ENCODE assay signal across 10 mouse cellular contexts in the genomic region with DNA sequence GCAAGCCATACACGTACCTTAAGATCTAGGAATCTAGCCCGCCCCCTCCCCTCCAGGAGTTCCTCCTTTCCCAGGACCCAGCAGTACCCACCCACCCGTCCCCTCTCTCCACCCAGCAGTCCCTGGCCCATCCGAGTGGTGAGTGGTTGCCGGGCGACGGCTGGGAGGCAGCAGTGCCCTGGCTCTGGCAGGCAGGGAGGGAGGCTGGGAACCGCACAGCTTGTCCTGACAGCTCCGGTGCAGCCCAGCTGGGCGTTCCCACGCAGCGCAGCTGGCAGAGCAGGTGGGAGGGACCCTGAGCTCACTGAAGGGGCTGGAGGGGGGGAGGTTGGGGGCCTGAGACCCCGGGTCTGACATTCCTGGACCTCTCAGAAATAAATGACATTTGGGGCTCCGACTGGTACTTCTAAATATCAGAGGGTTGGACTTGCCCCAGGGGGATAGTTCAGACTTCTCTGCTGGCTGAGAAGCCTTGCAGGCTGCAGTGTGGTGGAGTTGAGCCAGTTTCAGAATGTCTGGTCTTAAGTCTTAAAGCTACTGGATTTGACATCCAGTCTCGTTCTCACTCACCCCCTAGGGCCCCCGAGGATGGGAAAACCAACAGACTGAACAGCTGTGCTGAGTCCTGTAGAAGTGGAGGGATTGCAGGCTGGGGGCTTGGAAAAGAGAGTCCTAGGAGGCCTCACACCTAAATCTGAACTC. TPM values are rescaled to one million over a fixed set of nuclear protein-coding genes. Genes with fewer than 3 reads are reported as not detected.
DNase-seq lines count a peak whose midpoint lies in the region; ATAC-seq lines count a peak whose summit lies in the region.
"Had no signal": no experiment of that assay in that cellular context is flagged by ENCODE, and none has a peak within 500 bp of the region (broad histone marks: within the 10 kb centered on the region; RNA-seq: fewer than 3 reads in every experiment).

Gene Kirrel2, minus strand, starts transcription at position 62 of the 702 bp plus-strand sequence.
Gene Nphs1, plus strand, starts transcription at position 687 of the 702 bp plus-strand sequence.

- no peaks in the 10 kb centered on the region for H3K9me3 ChIP-seq in heart, embryonic 14.5 days (ENCODE audit: control insufficient read depth, low read length)
- H3K9me3 ChIP-seq in hindbrain, embryonic 14.5 days (ENCODE audit: control insufficient read depth, low read length) = no peaks in the 10 kb centered on the region
- no peaks in the 10 kb centered on the region for H3K9me3 ChIP-seq in midbrain, embryonic 11.5 days (ENCODE audit: control insufficient read depth, low read length)

- intact Hi-C loops in heart, postnatal 25 days (cut with DNase I) = no loop called here

- H3K27me3 ChIP-seq in heart, embryonic 14.5 days (ENCODE audit: control insufficient read depth, insufficient read depth, low read length) = peaks cover 97% of the 10 kb centered on the region
- H3K27me3 ChIP-seq in hindbrain, embryonic 14.5 days (ENCODE audit: control insufficient read depth, insufficient read depth, low read length) = peaks cover 83% of the 10 kb centered on the region
- peaks cover 78% of the 10 kb centered on the region for H3K27me3 ChIP-seq in midbrain, embryonic 11.5 days (ENCODE audit: control insufficient read depth, insufficient read depth, low read length)

- H3K36me3 ChIP-seq in heart, embryonic 14.5 days (ENCODE audit: control insufficient read depth, insufficient read depth, low read length) = no peaks in the 10 kb centered on the region
- H3K36me3 ChIP-seq in hindbrain, embryonic 14.5 days (replicated peaks; ENCODE audit: control insufficient read depth, insufficient read depth) = no peaks in the 10 kb centered on the region
- no peaks in the 10 kb centered on the region for H3K36me3 ChIP-seq in midbrain, embryonic 11.5 days (ENCODE audit: control insufficient read depth, insufficient read depth, low read length)

- no peak for DNase-seq in heart, postnatal 25 days (ENCODE audit: low spot score)
- peak; percentile 71 for DNase-seq in embryo, embryonic 11 days
- peak; percentile 62 for DNase-seq in hindbrain, embryonic 14.5 days (ENCODE audit: low spot score)
- DNase-seq in midbrain, embryonic 11.5 days (ENCODE audit: low spot score, missing footprints) = peak; percentile 92
- DNase-seq in spleen, postnatal 10 days (ENCODE audit: low spot score in 2 of 2) = no peak
- DNase-seq in thymus, postnatal 25 days = no peak
- no peak for DNase-seq in lung, postnatal 10 days

- H3K4me3 ChIP-seq in heart, embryonic 14.5 days (ENCODE audit: control insufficient read depth in 1 of 2, insufficient read depth in 1 of 2, low read depth in 1 of 2, low read length in 2 of 2) = no peak within 1 kb of the TSS; a peak in 1 of 4 replicates
- H3K4me3 ChIP-seq in hindbrain, embryonic 14.5 days (replicated peaks; ENCODE audit: low read length) = peak within 1 kb of the TSS; percentile 22
- H3K4me3 ChIP-seq in midbrain, embryonic 11.5 days (ENCODE audit: low read depth, low read length) = peak within 1 kb of the TSS; percentile 20

- no peak for ATAC-seq in heart, embryonic 14.5 days (ENCODE audit: insufficient number of reproducible peaks, insufficient read depth, low FRiP score, low read depth)
- ATAC-seq in hindbrain, embryonic 14.5 days (ENCODE audit: low FRiP score) = peak; percentile 84
- ATAC-seq in midbrain, embryonic 11.5 days (ENCODE audit: low FRiP score) = peak; percentile 81
- ATAC-seq: Patski had no signal

- H3K9ac ChIP-seq in heart, embryonic 14.5 days (ENCODE audit: low read length) = no peak within 1 kb of the TSS
- H3K9ac ChIP-seq in hindbrain, embryonic 14.5 days = peak within 1 kb of the TSS; percentile 41
- H3K9ac ChIP-seq in midbrain, embryonic 11.5 days (ENCODE audit: low read length) = peak within 1 kb of the TSS; percentile 42

- peaks cover 0 to 3% of the 10 kb centered on the region in 2 experiments; a peak in 1 of 4 replicates for H3K4me1 ChIP-seq in heart, embryonic 14.5 days (ENCODE audit: control insufficient read depth in 2 of 2, insufficient read depth in 2 of 2, low read length in 2 of 2)
- peaks cover 22% of the 10 kb centered on the region for H3K4me1 ChIP-seq in hindbrain, embryonic 14.5 days (replicated peaks; ENCODE audit: control insufficient read depth, insufficient read depth, low read length)
- peaks cover 20% of the 10 kb centered on the region for H3K4me1 ChIP-seq in midbrain, embryonic 11.5 days (ENCODE audit: control insufficient read depth, insufficient read depth, low read length)

- H3K27ac ChIP-seq in heart, embryonic 14.5 days (replicated peaks in 1 of 2; ENCODE audit: control insufficient read depth in 1 of 2, insufficient read depth in 1 of 2, low read depth in 2 of 2, low read length in 2 of 2) = no peak within 1 kb of the TSS
- H3K27ac ChIP-seq in hindbrain, embryonic 14.5 days = no peak within 1 kb of the TSS
- H3K27ac ChIP-seq in midbrain, embryonic 11.5 days (ENCODE audit: low read depth, low read length) = no peak within 1 kb of the TSS; the same call in 1 of the 2 replicates

- peak within 1 kb of the TSS; percentile 14 for H3K4me2 ChIP-seq in heart, embryonic 14.5 days (ENCODE audit: low read length)
- peak within 1 kb of the TSS; percentile 52 for H3K4me2 ChIP-seq in hindbrain, embryonic 14.5 days (replicated peaks)
- peak within 1 kb of the TSS; percentile 48 for H3K4me2 ChIP-seq in midbrain, embryonic 11.5 days

- WGBS in heart, embryonic 14.5 days = 3% methylated on average over 16 of the region's 16 CpGs
- under 1% methylated on average over 16 of the region's 16 CpGs for WGBS in hindbrain, embryonic 14.5 days
- WGBS in midbrain, embryonic 11.5 days = under 1% methylated on average over 14 of the region's 16 CpGs

RNA-seq across cellular contexts. Expression of gene Kirrel2, which starts in this region (rescaled TPM):
- 0.05 and 0.26 TPM in 2 replicates for polyA plus RNA-seq in heart, embryonic 14.5 days (2014; fragmentation: Nextera tagmentation; extraction: Ambion mirVana)
- total RNA-seq in heart, postnatal 25 days (2021) = not detected
- polyA plus RNA-seq in hindbrain, embryonic 14.5 days (2014; fragmentation: Nextera tagmentation; extraction: Ambion mirVana) = 1.8 and 2.4 TPM in 2 replicates
- polyA plus RNA-seq in midbrain, embryonic 11.5 days (2014; fragmentation: Nextera tagmentation; extraction: Ambion mirVana) = 0.58 and 0.61 TPM in 2 replicates
- total RNA-seq: hematopoietic stem cell, adult 5-6 weeks had no signal
- polyA plus RNA-seq: Patski had no signal

RNA-seq across cellular contexts. Expression of gene Nphs1, which starts in this region (rescaled TPM):
- 0.08 and 0.14 TPM in 2 replicates for polyA plus RNA-seq in heart, embryonic 14.5 days (2014; fragmentation: Nextera tagmentation; extraction: Ambion mirVana)
- total RNA-seq in heart, postnatal 25 days (2021) = not detected
- 0.54 and 0.83 TPM in 2 replicates for polyA plus RNA-seq in hindbrain, embryonic 14.5 days (2014; fragmentation: Nextera tagmentation; extraction: Ambion mirVana)
- polyA plus RNA-seq in midbrain, embryonic 11.5 days (2014; fragmentation: Nextera tagmentation; extraction: Ambion mirVana) = not detected in 2 replicates
- polyA plus RNA-seq: Patski had no signal

Comparison
In these comparisons a context has a peak if more than half of its experiments do, and no peak if none do; other contexts are left out.
1. Peak in DNase-seq, ATAC-seq, H3K4me3 ChIP-seq, H3K9ac ChIP-seq and H3K4me2 ChIP-seq in midbrain, embryonic 11.5 days; RNA of the genes that start here not detected or under 1 TPM.
2. DNase-seq: peak in embryo, embryonic 11 days (single experiment) and hindbrain, embryonic 14.5 days (single experiment); none in heart, postnatal 25 days (single experiment), spleen, postnatal 10 days (0 of 2), thymus, postnatal 25 days (single experiment) and lung, postnatal 10 days (single experiment).
3. Peak in every context shown above with its lines, with median percentiles within 50 percentile points of each other: H3K4me2 ChIP-seq.